8 mouse cellular contexts compared by ENCODE assay signal in the genomic region with DNA sequence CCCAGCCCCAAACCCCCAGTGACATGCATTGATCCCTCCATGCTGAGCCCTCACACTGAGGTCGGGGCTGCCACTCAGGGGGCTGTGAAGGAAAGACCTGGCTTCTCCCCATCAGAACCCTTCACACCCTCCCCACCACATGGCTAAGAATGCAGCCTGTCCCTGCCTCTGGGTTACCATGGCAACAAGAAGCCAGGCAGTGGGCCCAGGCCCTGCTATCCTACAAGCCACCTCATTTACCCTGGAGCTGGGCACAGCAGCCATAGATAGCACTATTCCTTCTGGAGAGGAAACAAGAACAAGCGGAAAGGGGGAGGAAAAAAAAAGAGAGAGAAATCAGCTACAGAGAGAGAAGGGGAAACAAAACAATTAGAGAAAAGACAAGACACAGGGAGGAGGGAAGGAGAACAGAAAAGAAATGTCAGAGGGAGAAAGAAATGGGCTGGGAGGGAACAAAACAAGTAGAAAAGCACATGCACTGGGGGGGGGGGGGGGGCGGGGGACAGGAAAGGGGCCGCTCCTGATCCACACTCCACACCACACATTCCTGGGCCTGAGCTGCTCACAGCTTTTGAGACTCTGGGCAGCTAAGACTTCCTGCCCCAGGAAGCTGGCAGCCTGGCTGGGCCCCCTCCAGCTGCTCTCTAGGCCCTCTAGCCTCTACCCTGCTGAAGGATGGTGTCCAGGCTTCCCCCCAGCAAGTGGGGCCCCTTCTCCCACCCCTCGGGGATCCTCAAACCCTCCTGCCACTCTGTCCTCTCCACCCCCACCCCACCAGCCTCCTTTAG. TPM values are rescaled to one million over a fixed set of nuclear protein-coding genes. Genes with fewer than 3 reads are reported as not detected.
DNase-seq lines count a peak whose midpoint lies in the region; ATAC-seq and TF ChIP-seq lines count a peak whose summit lies in the region.

No protein-coding gene starts in this region.

- DNase-seq in lung, embryonic 14.5 days: peak; percentile 86
- no peak for DNase-seq in lung, adult 18-20 months
- DNase-seq in embryo, embryonic 11 days: peak; percentile 87
- peak; percentile 49 for DNase-seq in layer of hippocampus, adult 9-10 months (ENCODE audit: low spot score)
- peak; percentile 29 for DNase-seq in liver, postnatal 0 days
- peak; percentile 92 to 95 for DNase-seq in right cerebral cortex, postnatal 10 days (ENCODE audit: low spot score in 2 of 2)
- DNase-seq in adrenal gland, adult 8-10 months: no peak

- H3K4me3 ChIP-seq in lung, embryonic 14.5 days (ENCODE audit: low read depth, low read length): no peak overlapping the region
- H3K4me3 ChIP-seq in heart, embryonic 13.5 days: no peak overlapping the region
- no peak overlapping the region for H3K4me3 ChIP-seq in liver, postnatal 0 days (ENCODE audit: low read depth, low read length)

- H3K9me3 ChIP-seq in lung, embryonic 14.5 days (ENCODE audit: low read depth, low read length): no peaks in the 10 kb centered on the region
- H3K9me3 ChIP-seq in heart, embryonic 13.5 days: no peaks in the 10 kb centered on the region
- H3K9me3 ChIP-seq in liver, postnatal 0 days (ENCODE audit: low read length): no peaks in the 10 kb centered on the region

- no peaks in the 10 kb centered on the region for H3K36me3 ChIP-seq in lung, embryonic 14.5 days (ENCODE audit: insufficient read depth)
- H3K36me3 ChIP-seq in heart, embryonic 13.5 days: no peaks in the 10 kb centered on the region
- H3K36me3 ChIP-seq in liver, postnatal 0 days (replicated peaks; ENCODE audit: insufficient read depth, low read length): no peaks in the 10 kb centered on the region

- 7% methylated on average over 4 of the region's 5 CpGs for WGBS in lung, embryonic 14.5 days
- WGBS in heart, embryonic 13.5 days: 15% methylated on average over 3 of the region's 5 CpGs
- 16% methylated on average over 5 of the region's 5 CpGs for WGBS in liver, postnatal 0 days (ENCODE audit: insufficient replicate concordance)

- H3K9ac ChIP-seq in lung, embryonic 14.5 days: peak overlapping the region; percentile 39
- H3K9ac ChIP-seq in heart, embryonic 13.5 days: peak overlapping the region; percentile 56
- H3K9ac ChIP-seq in liver, postnatal 0 days (replicated peaks): no peak overlapping the region

- no peak for TF ChIP-seq CTCF in lung, embryonic 14.5 days (IDR thresholded peaks at IDR 0.05; ENCODE audit: low read depth)
- TF ChIP-seq CTCF in liver, postnatal 0 days (IDR thresholded peaks at IDR 0.05; ENCODE audit: low read depth): no peak

- no peak overlapping the region; the same call in 1 of the 2 replicates for H3K4me2 ChIP-seq in lung, embryonic 14.5 days
- H3K4me2 ChIP-seq in heart, embryonic 13.5 days: peak overlapping the region; percentile 11; the same call in 1 of the 2 replicates
- no peak overlapping the region for H3K4me2 ChIP-seq in liver, postnatal 0 days (ENCODE audit: low read depth, low read length)

- peak overlapping the region; percentile 95 for H3K27ac ChIP-seq in lung, embryonic 14.5 days (ENCODE audit: low read depth)
- H3K27ac ChIP-seq in heart, embryonic 13.5 days (replicated peaks): peak overlapping the region; percentile 91
- H3K27ac ChIP-seq in liver, postnatal 0 days (ENCODE audit: low read depth): peak overlapping the region; percentile 48

- TF ChIP-seq EP300 in liver, postnatal 0 days (IDR thresholded peaks at IDR 0.05; ENCODE audit: low read depth): no peak

- peaks cover 34% of the 10 kb centered on the region for H3K4me1 ChIP-seq in lung, embryonic 14.5 days (ENCODE audit: insufficient read depth)
- H3K4me1 ChIP-seq in heart, embryonic 13.5 days: peaks cover 78% of the 10 kb centered on the region
- peaks cover 13% of the 10 kb centered on the region for H3K4me1 ChIP-seq in liver, postnatal 0 days (ENCODE audit: insufficient read depth)

- no peaks in the 10 kb centered on the region for H3K27me3 ChIP-seq in lung, embryonic 14.5 days (ENCODE audit: insufficient read depth, low read length)
- no peaks in the 10 kb centered on the region for H3K27me3 ChIP-seq in heart, embryonic 13.5 days (replicated peaks)
- no peaks in the 10 kb centered on the region for H3K27me3 ChIP-seq in liver, postnatal 0 days (ENCODE audit: insufficient read depth, low read length)

- peak; percentile 92 for ATAC-seq in lung, embryonic 14.5 days (ENCODE audit: insufficient read depth)
- peak; percentile 56; the same call in 1 of the 2 replicates for ATAC-seq in heart, embryonic 13.5 days (ENCODE audit: extremely low read depth, insufficient number of reproducible peaks, low FRiP score, low TSS enrichment)
- ATAC-seq in liver, postnatal 0 days: peak; percentile 65

RNA-seq across cellular contexts. Expression of a gene that starts 18.9 kb away (rescaled TPM):
- 0.84 and 1.1 TPM in 2 replicates for polyA plus RNA-seq in lung, embryonic 14.5 days (2014; fragmentation: Nextera tagmentation; extraction: Ambion mirVana)
- 2.2 and 3.9 TPM in 2 replicates for polyA plus RNA-seq in heart, embryonic 13.5 days (2015; fragmentation: Nextera tagmentation; extraction: Ambion mirVana)
- 0.72 and 2.1 TPM in 2 replicates for polyA plus RNA-seq in liver, postnatal 0 days (2015; fragmentation: Nextera tagmentation; extraction: Ambion mirVana)
- total RNA-seq in adrenal gland, adult 8-10 months (2022): 10 to 100 TPM in 3 of 4 experiments, 1 to 10 TPM in 1; 7.7 to 65.3 (median 27.8) TPM

RNA-seq across cellular contexts. Expression of a gene that starts 52.3 kb away (rescaled TPM):
- 0.27 and 0.30 TPM in 2 replicates for polyA plus RNA-seq in lung, embryonic 14.5 days (2014; fragmentation: Nextera tagmentation; extraction: Ambion mirVana)
- 0.12 and 0.19 TPM in 2 replicates for polyA plus RNA-seq in heart, embryonic 13.5 days (2015; fragmentation: Nextera tagmentation; extraction: Ambion mirVana)
- 0.07 TPM in 1 of 2 replicates, not detected in the other for polyA plus RNA-seq in liver, postnatal 0 days (2015; fragmentation: Nextera tagmentation; extraction: Ambion mirVana)
- total RNA-seq in adrenal gland, adult 8-10 months (2022): under 1 TPM in 1 of 4 experiments, not detected in 3; 0.17 TPM

RNA-seq across cellular contexts. Expression of a gene that starts 55.2 kb away (rescaled TPM):
- polyA plus RNA-seq in lung, embryonic 14.5 days (2014; fragmentation: Nextera tagmentation; extraction: Ambion mirVana): 0.08 and 0.22 TPM in 2 replicates
- 0.43 and 0.49 TPM in 2 replicates for polyA plus RNA-seq in heart, embryonic 13.5 days (2015; fragmentation: Nextera tagmentation; extraction: Ambion mirVana)
- polyA plus RNA-seq in liver, postnatal 0 days (2015; fragmentation: Nextera tagmentation; extraction: Ambion mirVana): 0.07 and 0.08 TPM in 2 replicates
- total RNA-seq in adrenal gland, adult 8-10 months (2022): 1 to 10 TPM; 1.0 to 5.1 (median 3.2) TPM

Comparison
In these comparisons a context has a peak if more than half of its experiments do, and no peak if none do; other contexts are left out.
1. DNase-seq: peak in lung, embryonic 14.5 days (single experiment), embryo, embryonic 11 days (single experiment), layer of hippocampus, adult 9-10 months (single experiment), liver, postnatal 0 days (single experiment) and right cerebral cortex, postnatal 10 days (2 of 2); none in lung, adult 18-20 months (0 of 2) and adrenal gland, adult 8-10 months (single experiment).
2. Peak in every context shown above with its lines, with median percentiles within 50 percentile points of each other: ATAC-seq and H3K27ac ChIP-seq.